Mouse (Mus musculus) hindbrain, embryonic 15.5 days (tissue): Measurements from ENCODE around the gene Adamtsl2. TPM values are rescaled to one million over a fixed set of nuclear protein-coding genes. Genes with fewer than 3 reads are reported as not detected.

Experiments
- ATAC-seq: fragments of 200-750 bp; cut with Nextera tagmentation; 2 replicates; pipeline ENCODE4 v1.8.0; 2017; ENCODE audit warnings: low read depth, moderate number of reproducible peaks, moderate TSS enrichment; ENCODE audit not compliant: low FRiP score
- H3K27ac ChIP-seq: fragments of 300-500 bp; sonication (generic); replicated peaks from 2 replicates; pipeline ENCODE4 v1.5.1; 2015; ENCODE audit warnings: mild to moderate bottlenecking, inconsistent platforms
- H3K27me3 ChIP-seq: fragments of 300-500 bp; sonication (generic); 2 replicates; pipeline ENCODE4 v1.6.1; 2015; ENCODE audit warnings: control low read depth, inconsistent platforms
- H3K36me3 ChIP-seq: fragments of 300-500 bp; sonication (generic); 2 replicates; pipeline ENCODE4 v1.6.1; 2015; ENCODE audit warnings: control low read depth, inconsistent platforms
- H3K4me1 ChIP-seq: fragments of 300-500 bp; sonication (generic); replicated peaks from 2 replicates; pipeline ENCODE4 v1.6.1; 2015; ENCODE audit warnings: control low read depth, inconsistent platforms
- H3K4me2 ChIP-seq: fragments of 300-500 bp; sonication (generic); 2 replicates; pipeline ENCODE4 v1.6.1; 2015; ENCODE audit warnings: moderate library complexity, mild to moderate bottlenecking, inconsistent platforms
- H3K4me3 ChIP-seq: fragments of 300-500 bp; sonication (generic); 2 replicates; pipeline ENCODE4 v1.5.1; 2015; ENCODE audit warnings: mild to moderate bottlenecking, inconsistent platforms
- H3K9ac ChIP-seq: fragments of 300-500 bp; sonication (generic); 2 replicates; pipeline ENCODE4 v1.6.1; 2015; ENCODE audit warnings: inconsistent platforms
- H3K9me3 ChIP-seq: fragments of 300-500 bp; sonication (generic); 2 replicates; pipeline ENCODE4 v1.6.1; 2016; ENCODE audit warnings: control low read depth, inconsistent platforms
- WGBS: fragments of 180-500 bp; shearing (Covaris S2); methylation state at CpG from one replicate; pipeline ENCODE4 v1.1.7; 2015; 5-methylcytosine and 5-hydroxymethylcytosine counted together
- polyA plus RNA-seq: library from polyadenylated mRNA; unstranded; fragments of >200 nt; fragmentation: Nextera tagmentation; extraction: Ambion mirVana; gene quantifications from 2 replicates; pipeline ENCODE4 v1.2.1, GENCODE M21; 2015

Gene Adamtsl2
- 8.0 and 10.4 TPM in 2 replicates for polyA plus RNA-seq

- ATAC-seq, result peak; percentile 70
- WGBS, result 2% methylated on average over 10 of the region's 10 CpGs
- H3K4me2 ChIP-seq, result peak within 1 kb of the TSS; percentile 17
- no peaks in the 10 kb centered on the region for H3K36me3 ChIP-seq
- H3K9me3 ChIP-seq, result no peaks in the 10 kb centered on the region
- peaks cover 29% of the 10 kb centered on the region for H3K4me1 ChIP-seq
- H3K27ac ChIP-seq, result peak within 1 kb of the TSS; percentile 61
- H3K27me3 ChIP-seq, result no peaks in the 10 kb centered on the region
- no peak within 1 kb of the TSS for H3K9ac ChIP-seq
- H3K4me3 ChIP-seq, result peak within 1 kb of the TSS; percentile 1; the same call in 1 of the 2 replicates
These were observed at the start of gene Adamtsl2 for GRCm38 (mm10) chr2:27079152-27079584. TSS of gene Adamtsl2 (plus strand) at chr2:27079379.

GRCm38 (mm10) chr2:27032361-27032760, 46.8 kb upstream of the Adamtsl2 start:
- Histone ChIP-seq H3K4me2 (no peak overlapping the region), H3K9ac (no peak overlapping the region), H3K4me1 (peaks cover 4% of the 10 kb centered on the region), H3K27me3 (peaks cover 8% of the 10 kb centered on the region; the same call in 1 of the 2 replicates), H3K36me3 (no peaks in the 10 kb centered on the region), H3K9me3 (no peaks in the 10 kb centered on the region), H3K4me3 (no peak overlapping the region), H3K27ac (no peak overlapping the region)
- no peak for ATAC-seq
- WGBS, result 84% methylated on average over 2 of the region's 2 CpGs

- Histone ChIP-seq H3K36me3 (no peaks in the 10 kb centered on the region), H3K4me1 (0 out of 2 replicates have a peak, but pooled peaks cover 2% of the 10 kb centered on the region), H3K4me2 (no peak overlapping the region), H3K9ac (no peak overlapping the region), H3K9me3 (no peaks in the 10 kb centered on the region), H3K4me3 (no peak overlapping the region), H3K27me3 (no peaks in the 10 kb centered on the region), H3K27ac (no peak overlapping the region)
- 71% methylated on average over 3 of the region's 3 CpGs for WGBS
- no peak for ATAC-seq
These were observed 43.2 kb upstream of the Adamtsl2 start for GRCm38 (mm10) chr2:27036003-27036402.

- no peak for ATAC-seq
- WGBS, result 55% methylated on average over 4 of the region's 4 CpGs
These were observed 42.2 kb upstream of the Adamtsl2 start for GRCm38 (mm10) chr2:27037008-27037407.

GRCm38 (mm10) chr2:27038596-27038995, 40.6 kb upstream of the Adamtsl2 start:
- H3K4me2 ChIP-seq, result no peak overlapping the region
- H3K4me3 ChIP-seq, result no peak overlapping the region
- H3K27me3 ChIP-seq, result no peaks in the 10 kb centered on the region
- no peak for ATAC-seq
- H3K4me1 ChIP-seq, result 0 out of 2 replicates have a peak, but pooled peaks cover 3% of the 10 kb centered on the region
- H3K27ac ChIP-seq, result no peak overlapping the region
- no peaks in the 10 kb centered on the region for H3K9me3 ChIP-seq
- no peak overlapping the region for H3K9ac ChIP-seq
- H3K36me3 ChIP-seq, result no peaks in the 10 kb centered on the region
- WGBS, result 3% methylated on average over 3 of the region's 3 CpGs

More at GRCm38 (mm10) chr2:27037008-27037407, 42.2 kb upstream of the Adamtsl2 start:
- Histone ChIP-seq H3K27ac (no peak overlapping the region), H3K9me3 (no peaks in the 10 kb centered on the region), H3K4me1 (0 out of 2 replicates have a peak, but pooled peaks cover 2% of the 10 kb centered on the region), H3K4me3 (no peak overlapping the region), H3K27me3 (no peaks in the 10 kb centered on the region), H3K36me3 (no peaks in the 10 kb centered on the region), H3K9ac (no peak overlapping the region), H3K4me2 (no peak overlapping the region)

- no peaks in the 10 kb centered on the region for H3K36me3 ChIP-seq
- H3K4me2 ChIP-seq, result no peak overlapping the region
- H3K27me3 ChIP-seq, result no peaks in the 10 kb centered on the region
- 0 out of 2 replicates have a peak, but pooled peaks cover 5% of the 10 kb centered on the region for H3K4me1 ChIP-seq
- WGBS, result 7% methylated on average over 1 of the region's 1 CpGs
- H3K9ac ChIP-seq, result no peak overlapping the region
- no peaks in the 10 kb centered on the region for H3K9me3 ChIP-seq
- ATAC-seq, result no peak
- no peak overlapping the region for H3K4me3 ChIP-seq
- no peak overlapping the region for H3K27ac ChIP-seq
These were observed 39.9 kb upstream of the Adamtsl2 start for GRCm38 (mm10) chr2:27039286-27039685.

- Histone ChIP-seq H3K27me3 (no peaks in the 10 kb centered on the region), H3K9ac (no peak overlapping the region), H3K4me2 (no peak overlapping the region), H3K9me3 (no peaks in the 10 kb centered on the region), H3K36me3 (no peaks in the 10 kb centered on the region), H3K4me3 (no peak overlapping the region), H3K27ac (no peak overlapping the region), H3K4me1 (0 out of 2 replicates have a peak, but pooled peaks cover 5% of the 10 kb centered on the region)
- WGBS, result 73% methylated on average over 8 of the region's 8 CpGs
- no peak for ATAC-seq
These were observed 36.9 kb upstream of the Adamtsl2 start for GRCm38 (mm10) chr2:27042131-27042844.

GRCm38 (mm10) chr2:27043461-27043860, 35.7 kb upstream of the Adamtsl2 start:
- no peaks in the 10 kb centered on the region for H3K9me3 ChIP-seq
- no peaks in the 10 kb centered on the region for H3K27me3 ChIP-seq
- H3K4me2 ChIP-seq, result no peak overlapping the region
- peak; percentile 94 for ATAC-seq
- H3K4me3 ChIP-seq, result no peak overlapping the region
- H3K9ac ChIP-seq, result no peak overlapping the region
- WGBS, result 24% methylated on average over 3 of the region's 3 CpGs
- 0 out of 2 replicates have a peak, but pooled peaks cover 3% of the 10 kb centered on the region for H3K4me1 ChIP-seq
- no peak overlapping the region for H3K27ac ChIP-seq
- H3K36me3 ChIP-seq, result no peaks in the 10 kb centered on the region

GRCm38 (mm10) chr2:27044166-27044565, 35.0 kb upstream of the Adamtsl2 start:
- H3K27me3 ChIP-seq, result no peaks in the 10 kb centered on the region
- no peak for ATAC-seq
- H3K4me1 ChIP-seq, result 0 out of 2 replicates have a peak, but pooled peaks cover 3% of the 10 kb centered on the region
- H3K36me3 ChIP-seq, result no peaks in the 10 kb centered on the region
- H3K9ac ChIP-seq, result no peak overlapping the region
- H3K27ac ChIP-seq, result no peak overlapping the region
- H3K4me3 ChIP-seq, result no peak overlapping the region
- H3K4me2 ChIP-seq, result no peak overlapping the region
- WGBS, result 67% methylated on average over 4 of the region's 4 CpGs
- H3K9me3 ChIP-seq, result no peaks in the 10 kb centered on the region

GRCm38 (mm10) chr2:27044641-27045040, 34.5 kb upstream of the Adamtsl2 start:
- no peak for ATAC-seq
- Histone ChIP-seq H3K4me2 (no peak overlapping the region), H3K27ac (no peak overlapping the region), H3K9me3 (no peaks in the 10 kb centered on the region), H3K36me3 (no peaks in the 10 kb centered on the region), H3K4me1 (0 out of 2 replicates have a peak, but pooled peaks cover 3% of the 10 kb centered on the region), H3K4me3 (no peak overlapping the region), H3K9ac (no peak overlapping the region), H3K27me3 (no peaks in the 10 kb centered on the region)
- WGBS, result 86% methylated on average over 3 of the region's 3 CpGs

GRCm38 (mm10) chr2:27045979-27046770, 33.0 kb upstream of the Adamtsl2 start:
- ATAC-seq, result no peak
- Histone ChIP-seq H3K27ac (no peak overlapping the region), H3K9ac (no peak overlapping the region), H3K27me3 (no peaks in the 10 kb centered on the region), H3K4me1 (0 out of 2 replicates have a peak, but pooled peaks cover 3% of the 10 kb centered on the region), H3K4me2 (no peak overlapping the region), H3K4me3 (no peak overlapping the region), H3K36me3 (no peaks in the 10 kb centered on the region), H3K9me3 (no peaks in the 10 kb centered on the region)
- 58% methylated on average over 8 of the region's 8 CpGs for WGBS

GRCm38 (mm10) chr2:27049408-27049807, 29.8 kb upstream of the Adamtsl2 start:
- WGBS, result 40% methylated on average over 6 of the region's 6 CpGs
- Histone ChIP-seq H3K9ac (no peak overlapping the region), H3K27ac (no peak overlapping the region), H3K27me3 (no peaks in the 10 kb centered on the region), H3K4me3 (no peak overlapping the region), H3K36me3 (no peaks in the 10 kb centered on the region), H3K4me2 (no peak overlapping the region), H3K9me3 (no peaks in the 10 kb centered on the region), H3K4me1 (no peaks in the 10 kb centered on the region)
- ATAC-seq, result no peak
